Mouse (Mus musculus): ENCODE measurements at regions not wholly inside any gene's neighbourhood (a gene's known extent, or its start where the extent isn't known, plus 50 kb on each side); places are given as distances from the start of the nearest gene placed in this dataset.

DNA sequence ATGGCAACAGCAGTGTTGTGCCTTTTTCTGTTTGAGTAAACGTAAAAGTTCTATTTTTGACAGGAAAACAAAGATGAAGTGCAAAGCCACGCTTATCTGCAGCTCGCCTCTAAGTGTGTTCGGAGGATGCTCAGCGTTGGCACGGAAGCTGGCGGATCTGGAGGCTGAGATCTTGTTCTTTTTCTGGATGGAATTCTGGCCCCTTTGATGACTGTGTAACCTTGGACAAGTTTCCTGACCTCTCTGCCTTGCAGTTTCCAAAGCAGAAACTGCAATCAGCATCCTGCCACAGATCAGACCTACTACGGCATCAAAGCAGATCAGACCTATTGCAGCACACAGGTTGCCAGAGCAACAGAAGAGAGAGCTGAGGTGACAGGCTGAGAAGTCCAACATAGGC, 89.1 kb upstream of the Myocd start:
- no peak for DNase-seq (ENCODE audit: low read depth)
- TF ChIP-seq CTCF (IDR thresholded peaks at IDR 0.05; ENCODE audit: borderline replicate concordance, extremely low read depth, insufficient read depth, insufficient read length) (no peak), POLR2A (IDR thresholded peaks at IDR 0.05; ENCODE audit: borderline replicate concordance, extremely low read depth, insufficient read depth, insufficient read length, poor library complexity, severe bottlenecking) (no peak)

DNA sequence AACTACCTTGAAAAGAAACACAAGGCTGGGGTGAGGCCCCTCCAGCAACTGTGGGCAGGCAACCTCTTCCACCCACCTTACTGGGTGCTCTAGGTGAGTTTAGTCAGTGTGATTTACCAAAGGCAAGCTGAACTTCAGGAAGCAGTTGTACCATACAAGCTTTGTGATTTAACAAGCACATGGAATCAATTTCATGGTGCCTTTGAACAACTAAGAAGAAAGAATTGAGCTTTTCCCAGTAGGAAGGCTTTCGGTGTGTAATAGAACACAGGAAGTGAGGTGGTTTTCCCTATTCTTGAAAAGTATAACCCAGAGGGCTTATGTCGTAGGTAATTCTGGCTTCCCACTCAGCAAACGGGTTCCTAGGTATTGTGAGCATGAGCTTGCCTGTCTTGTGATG, 82.7 kb upstream of the Myocd start:
- TF ChIP-seq CTCF (IDR thresholded peaks at IDR 0.05; ENCODE audit: borderline replicate concordance, extremely low read depth, insufficient read depth, insufficient read length) (no peak), POLR2A (IDR thresholded peaks at IDR 0.05; ENCODE audit: borderline replicate concordance, extremely low read depth, insufficient read depth, insufficient read length, poor library complexity, severe bottlenecking) (no peak)
- DNase-seq (ENCODE audit: low read depth) = no peak

DNA sequence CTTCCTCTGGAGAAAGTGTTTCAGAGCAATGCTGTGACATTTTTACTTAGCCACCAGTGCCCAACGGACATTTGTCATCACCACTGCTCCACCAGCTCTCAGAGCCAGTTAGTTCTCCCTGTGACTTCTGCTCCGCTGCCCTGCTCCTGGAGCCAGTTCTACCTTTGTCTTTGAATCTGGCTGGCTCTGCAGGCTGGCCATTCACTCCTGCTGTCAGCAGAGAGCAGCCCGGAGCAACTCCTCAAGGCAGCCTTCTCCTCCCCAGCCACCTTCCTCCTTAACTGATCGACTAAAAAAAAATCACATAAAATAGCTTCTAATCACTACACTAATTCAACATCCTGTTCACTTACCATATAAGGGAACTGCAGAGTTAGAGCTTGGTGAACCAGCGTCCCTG, 79.2 kb upstream of the Myocd start:
- no peak for DNase-seq (ENCODE audit: low read depth)
- 0 out of 2 replicates have a peak, but pooled peaks have one; percentile 7 for TF ChIP-seq CTCF (IDR thresholded peaks at IDR 0.05; ENCODE audit: borderline replicate concordance, extremely low read depth, insufficient read depth, insufficient read length)
- TF ChIP-seq POLR2A (IDR thresholded peaks at IDR 0.05; ENCODE audit: borderline replicate concordance, extremely low read depth, insufficient read depth, insufficient read length, poor library complexity, severe bottlenecking) = no peak

DNA sequence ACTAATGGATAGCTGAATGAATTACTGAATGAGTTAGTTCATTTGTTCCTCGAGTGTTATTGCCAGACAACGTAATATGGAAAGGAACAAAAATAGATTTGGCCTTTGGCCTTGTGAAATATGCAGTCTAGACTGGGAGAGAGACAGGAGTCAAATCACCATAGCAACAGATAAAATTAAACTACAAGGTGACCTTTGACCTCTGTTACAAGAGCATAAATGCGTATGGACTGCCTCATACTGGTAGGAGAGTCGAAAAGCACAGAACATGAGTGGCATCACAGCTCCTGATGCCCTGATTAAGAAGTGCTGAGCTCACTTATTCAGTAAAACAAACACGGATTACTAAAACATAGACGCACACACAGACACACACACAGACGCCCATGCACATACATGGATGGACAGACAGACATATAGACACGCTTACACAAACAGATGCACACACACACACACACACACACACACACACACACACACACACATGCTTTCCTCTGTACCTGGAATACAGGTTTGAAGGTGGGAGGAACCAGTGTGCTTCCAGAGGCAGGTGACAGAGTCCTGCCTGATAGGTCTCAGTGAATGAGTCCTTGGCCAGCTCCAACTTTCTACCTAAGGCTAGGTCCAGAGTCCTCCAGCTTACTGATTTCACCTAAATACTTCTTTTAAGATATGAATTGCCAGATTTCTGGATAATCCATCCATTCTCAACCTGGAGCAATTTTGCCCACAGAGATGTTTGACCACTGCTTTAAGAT, 72.1 kb upstream of the Myocd start:
- DNase-seq (ENCODE audit: low read depth) = peak; percentile 9
- TF ChIP-seq CTCF (IDR thresholded peaks at IDR 0.05; ENCODE audit: borderline replicate concordance, extremely low read depth, insufficient read depth, insufficient read length) = no peak
- no peak for TF ChIP-seq POLR2A (IDR thresholded peaks at IDR 0.05; ENCODE audit: borderline replicate concordance, extremely low read depth, insufficient read depth, insufficient read length, poor library complexity, severe bottlenecking)

DNA sequence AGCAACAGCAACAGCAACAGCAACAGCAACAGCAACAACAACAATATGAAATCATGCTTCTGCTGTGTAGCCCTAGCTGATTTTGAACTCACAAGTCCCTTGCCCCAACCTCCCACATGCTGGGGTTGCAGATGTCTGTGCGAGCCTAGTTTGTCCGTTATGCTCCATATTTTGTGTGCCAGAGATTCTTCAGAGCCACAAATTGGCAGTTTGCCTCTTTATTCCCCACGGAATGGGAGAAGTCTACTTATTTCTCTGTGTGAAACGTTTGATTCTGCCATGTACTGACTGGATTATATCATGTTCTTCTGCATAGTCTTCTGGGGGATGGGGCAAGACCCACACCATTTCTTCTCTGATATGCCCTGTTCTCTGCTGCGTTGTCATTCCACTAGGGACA, 64.5 kb upstream of the Myocd start:
- peak; percentile 28 for DNase-seq (ENCODE audit: low read depth)
- TF ChIP-seq POLR2A (IDR thresholded peaks at IDR 0.05; ENCODE audit: borderline replicate concordance, extremely low read depth, insufficient read depth, insufficient read length, poor library complexity, severe bottlenecking) (no peak), CTCF (IDR thresholded peaks at IDR 0.05; ENCODE audit: borderline replicate concordance, extremely low read depth, insufficient read depth, insufficient read length) (no peak)

DNA sequence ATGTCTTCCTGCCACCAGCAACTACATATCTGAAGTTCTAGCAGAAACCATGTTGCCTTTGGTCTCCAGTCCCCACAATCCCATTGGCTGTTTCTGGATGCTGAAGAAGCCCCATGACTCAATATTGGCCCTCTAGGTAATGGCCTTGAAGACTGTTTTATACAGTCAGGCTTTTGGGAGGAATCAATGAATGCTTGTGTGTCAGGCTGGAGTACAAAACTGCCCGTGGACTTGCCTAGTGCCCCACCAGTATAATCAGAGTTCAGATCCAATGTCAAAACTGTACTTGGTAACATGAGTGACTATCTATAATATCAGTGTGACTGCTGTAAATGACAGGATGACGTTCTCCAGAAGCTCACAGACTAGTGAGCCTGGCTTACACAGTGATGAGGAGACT, 63.3 kb upstream of the Myocd start:
- TF ChIP-seq CTCF (IDR thresholded peaks at IDR 0.05; ENCODE audit: borderline replicate concordance, extremely low read depth, insufficient read depth, insufficient read length) = no peak
- no peak for TF ChIP-seq POLR2A (IDR thresholded peaks at IDR 0.05; ENCODE audit: borderline replicate concordance, extremely low read depth, insufficient read depth, insufficient read length, poor library complexity, severe bottlenecking)
- DNase-seq (ENCODE audit: low read depth) = no peak

DNA sequence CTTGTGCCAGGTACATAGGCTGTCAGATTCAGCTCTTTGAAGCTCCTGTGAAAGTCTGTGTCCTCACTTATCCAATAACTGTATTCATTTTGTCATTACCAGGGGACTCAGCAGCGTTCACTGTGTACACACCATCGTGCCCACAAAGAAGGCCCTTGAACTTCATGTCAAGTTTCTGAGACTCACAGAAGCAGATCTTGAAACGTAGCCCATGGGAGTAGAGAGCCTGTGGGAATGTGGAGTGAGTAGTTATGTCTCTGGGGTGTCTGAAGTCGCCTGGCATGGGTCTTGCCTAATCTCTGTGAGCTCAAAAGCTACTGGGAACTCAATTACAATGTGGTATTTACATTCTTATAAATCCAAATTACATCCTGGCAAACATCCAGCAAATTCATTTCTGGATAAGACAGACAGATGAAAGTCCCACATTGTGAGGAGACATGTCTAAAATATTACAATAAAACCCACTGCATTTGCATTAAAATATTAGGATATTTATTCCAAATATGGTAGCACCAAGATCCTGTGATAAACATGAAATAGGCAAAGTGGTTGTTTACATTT, 53.2 kb upstream of the Myocd start:
- DNase-seq (ENCODE audit: low read depth) = peak; percentile 42
- TF ChIP-seq POLR2A (IDR thresholded peaks at IDR 0.05; ENCODE audit: borderline replicate concordance, extremely low read depth, insufficient read depth, insufficient read length, poor library complexity, severe bottlenecking) = no peak
- TF ChIP-seq CTCF (IDR thresholded peaks at IDR 0.05; ENCODE audit: borderline replicate concordance, extremely low read depth, insufficient read depth, insufficient read length) = no peak

All from brain, embryonic 14.5 days (tissue).